Mouse (Mus musculus): Measurements from ENCODE around the gene Gm17581. TPM values are rescaled to one million over a fixed set of nuclear protein-coding genes. Genes with fewer than 3 reads are reported as not detected.

The Gm17581 gene
- polyA plus RNA-seq, 1 experiment from 2014 or later: not detected

DNA sequence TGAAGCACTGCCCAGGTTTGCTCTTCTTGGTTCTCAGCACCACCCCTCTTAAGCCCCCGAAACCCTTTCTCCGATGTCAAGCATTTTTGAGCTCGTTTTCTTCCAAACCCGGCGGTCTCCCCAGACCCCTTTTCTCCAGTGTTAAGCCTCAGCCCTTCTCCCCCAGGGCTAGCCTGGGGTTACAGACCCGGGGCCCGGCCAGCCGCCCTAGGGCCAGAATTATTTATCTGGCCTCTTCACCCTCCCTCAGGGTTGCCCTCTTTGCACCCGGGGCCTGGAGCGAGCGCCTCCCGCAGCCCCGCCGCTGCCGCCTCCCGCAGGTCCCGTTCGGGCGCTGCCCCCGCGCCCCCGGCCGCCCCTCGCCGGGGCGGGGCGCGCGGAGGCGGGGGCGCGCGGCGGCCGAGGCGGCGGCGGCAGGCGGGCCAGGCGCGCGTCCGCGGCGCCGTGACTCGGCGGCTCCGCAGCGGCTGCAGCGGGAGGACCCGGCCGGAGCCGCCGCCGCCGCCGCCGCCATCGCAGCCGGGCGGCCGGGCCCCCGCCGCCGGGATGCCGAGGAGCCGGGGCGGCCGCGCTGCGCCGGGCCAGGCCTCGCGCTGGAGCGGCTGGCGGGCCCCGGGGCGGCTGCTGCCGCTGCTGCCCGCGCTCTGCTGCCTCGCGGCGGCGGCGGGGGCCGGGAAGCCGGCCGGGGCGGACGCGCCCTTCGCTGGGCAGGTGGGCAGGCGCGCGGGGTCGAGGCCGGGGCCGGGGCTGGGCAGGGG is 39.4 kb upstream of the Gm17581 start, which contains the start of gene Mmp24:
Gene Mmp24 (plus strand): TSS at position 416 of the 758 bp plus-strand sequence.
- Histone ChIP-seq H3K4me1 (ENCODE audit: control insufficient read depth, insufficient read depth, low read length) (peaks cover 2% of the 10 kb centered on the region; the same call in 1 of the 2 replicates), H3K4me3 (ENCODE audit: low read depth, low read length) (peak within 1 kb of the TSS; percentile 62), H3K4me2 (ENCODE audit: low read length) (peak within 1 kb of the TSS; percentile 79), H3K36me3 (ENCODE audit: control insufficient read depth, insufficient read depth, low read length) (no peaks in the 10 kb centered on the region), H3K9ac (ENCODE audit: low read length) (peak within 1 kb of the TSS; percentile 87), H3K9me3 (replicated peaks; ENCODE audit: control insufficient read depth, low read length) (no peaks in the 10 kb centered on the region), H3K27ac (ENCODE audit: low read depth, low read length) (peak within 1 kb of the TSS; percentile 74), H3K27me3 (replicated peaks; ENCODE audit: control insufficient read depth, insufficient read depth, low read length) (peaks cover 6% of the 10 kb centered on the region)
- DNase-seq (ENCODE audit: low spot score) (peak; percentile 31), ATAC-seq (peak; percentile 43; the same call in 1 of the 2 replicates)
- WGBS: 2% methylated on average over 55 of the region's 100 CpGs

- H3K27ac ChIP-seq (ENCODE audit: low read depth, low read length): no peak overlapping the region
- peak overlapping the region; percentile 79 for H3K4me2 ChIP-seq (ENCODE audit: low read length)
- peaks cover 6% of the 10 kb centered on the region for H3K27me3 ChIP-seq (replicated peaks; ENCODE audit: control insufficient read depth, insufficient read depth, low read length)
- H3K9me3 ChIP-seq (replicated peaks; ENCODE audit: control insufficient read depth, low read length): no peaks in the 10 kb centered on the region
- ATAC-seq (no peak), DNase-seq (ENCODE audit: low spot score) (no peak)
- 58% methylated on average over 11 of the region's 11 CpGs for WGBS
- H3K36me3 ChIP-seq (ENCODE audit: control insufficient read depth, insufficient read depth, low read length): no peaks in the 10 kb centered on the region
- H3K4me3 ChIP-seq (ENCODE audit: low read depth, low read length): peak overlapping the region; percentile 42
- peaks cover 2% of the 10 kb centered on the region; the same call in 1 of the 2 replicates for H3K4me1 ChIP-seq (ENCODE audit: control insufficient read depth, insufficient read depth, low read length)
- H3K9ac ChIP-seq (ENCODE audit: low read length): peak overlapping the region; percentile 87
Measured at GRCm38 (mm10) chr2:155774261-155774926, 38.7 kb upstream of the Gm17581 start.

DNA sequence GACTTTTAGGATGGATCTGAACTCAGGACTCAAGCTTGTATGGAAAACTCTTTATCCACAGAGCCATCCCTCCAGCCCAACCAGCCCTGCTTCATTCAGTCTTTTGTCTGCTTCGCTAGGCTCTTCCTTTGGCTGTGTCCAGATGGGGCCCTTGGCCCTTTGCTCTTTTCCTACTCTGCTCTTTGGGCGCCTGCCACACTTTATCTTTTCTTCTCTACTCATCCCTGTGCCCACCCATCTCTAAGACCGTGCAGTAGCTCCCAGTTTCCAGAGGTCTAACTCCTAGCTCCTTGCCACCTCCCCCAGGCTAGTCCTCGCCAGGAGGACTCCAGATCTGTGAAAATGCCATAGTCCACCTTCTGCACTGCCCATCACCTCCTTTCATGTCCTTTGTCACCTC is 38.0 kb upstream of the Gm17581 start:
- DNase-seq (ENCODE audit: low spot score) (no peak), ATAC-seq (no peak)
- Histone ChIP-seq H3K9ac (ENCODE audit: low read length) (no peak overlapping the region), H3K27me3 (replicated peaks; ENCODE audit: control insufficient read depth, insufficient read depth, low read length) (peaks cover 6% of the 10 kb centered on the region), H3K4me2 (ENCODE audit: low read length) (no peak overlapping the region), H3K27ac (ENCODE audit: low read depth, low read length) (no peak overlapping the region), H3K9me3 (replicated peaks; ENCODE audit: control insufficient read depth, low read length) (no peaks in the 10 kb centered on the region), H3K4me1 (ENCODE audit: control insufficient read depth, insufficient read depth, low read length) (0 out of 2 replicates have a peak, but pooled peaks cover 2% of the 10 kb centered on the region), H3K4me3 (ENCODE audit: low read depth, low read length) (no peak overlapping the region), H3K36me3 (ENCODE audit: control insufficient read depth, insufficient read depth, low read length) (no peaks in the 10 kb centered on the region)
- 67% methylated on average over 4 of the region's 4 CpGs for WGBS

- H3K9me3 ChIP-seq (replicated peaks; ENCODE audit: control insufficient read depth, low read length): no peaks in the 10 kb centered on the region
- H3K27ac ChIP-seq (ENCODE audit: low read depth, low read length): no peak overlapping the region
- 54% methylated on average over 13 of the region's 13 CpGs for WGBS
- no peaks in the 10 kb centered on the region for H3K4me1 ChIP-seq (ENCODE audit: control insufficient read depth, insufficient read depth, low read length)
- no peak overlapping the region for H3K4me3 ChIP-seq (ENCODE audit: low read depth, low read length)
- H3K27me3 ChIP-seq (replicated peaks; ENCODE audit: control insufficient read depth, insufficient read depth, low read length): no peaks in the 10 kb centered on the region
- ATAC-seq (peak; percentile 76; the same call in 1 of the 2 replicates), DNase-seq (ENCODE audit: low spot score) (peak; percentile 89)
- H3K36me3 ChIP-seq (ENCODE audit: control insufficient read depth, insufficient read depth, low read length): no peaks in the 10 kb centered on the region
- H3K4me2 ChIP-seq (ENCODE audit: low read length): no peak overlapping the region
- no peak overlapping the region for H3K9ac ChIP-seq (ENCODE audit: low read length)
Measured at GRCm38 (mm10) chr2:155764679-155765418, 29.2 kb upstream of the Gm17581 start.

- no peaks in the 10 kb centered on the region for H3K4me1 ChIP-seq (ENCODE audit: control insufficient read depth, insufficient read depth, low read length)
- no peaks in the 10 kb centered on the region for H3K9me3 ChIP-seq (replicated peaks; ENCODE audit: control insufficient read depth, low read length)
- 65% methylated on average over 14 of the region's 14 CpGs for WGBS
- H3K27me3 ChIP-seq (replicated peaks; ENCODE audit: control insufficient read depth, insufficient read depth, low read length): 0 out of 2 replicates have a peak, but pooled peaks cover 4% of the 10 kb centered on the region
- H3K9ac ChIP-seq (ENCODE audit: low read length): no peak overlapping the region
- no peak overlapping the region for H3K27ac ChIP-seq (ENCODE audit: low read depth, low read length)
- ATAC-seq: no peak
- H3K4me3 ChIP-seq (ENCODE audit: low read depth, low read length): no peak overlapping the region
- H3K36me3 ChIP-seq (ENCODE audit: control insufficient read depth, insufficient read depth, low read length): no peaks in the 10 kb centered on the region
- DNase-seq (ENCODE audit: low spot score): no peak
- no peak overlapping the region for H3K4me2 ChIP-seq (ENCODE audit: low read length)
Measured at GRCm38 (mm10) chr2:155756855-155757566, 21.3 kb upstream of the Gm17581 start.

DNA sequence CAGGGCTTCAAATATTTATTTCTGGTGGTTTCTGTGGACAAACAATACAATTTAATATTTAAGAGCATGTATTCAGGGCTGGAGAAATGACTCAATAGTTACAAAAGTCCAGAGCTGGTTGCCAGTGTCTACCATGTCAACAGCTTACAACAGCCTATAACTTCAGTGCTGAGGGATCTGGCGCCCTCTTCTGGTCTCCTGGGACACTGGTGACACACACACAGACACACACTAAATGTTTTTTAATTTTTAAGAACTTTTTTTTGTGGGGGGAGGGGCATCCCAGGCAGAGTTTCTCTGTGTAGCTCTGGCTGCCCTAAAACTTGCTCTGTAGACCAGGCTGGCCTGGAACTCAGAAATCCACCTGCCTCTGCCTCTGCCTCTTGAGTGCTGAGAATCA is 20.1 kb upstream of the Gm17581 start:
- H3K9me3 ChIP-seq (replicated peaks; ENCODE audit: control insufficient read depth, low read length): no peaks in the 10 kb centered on the region
- H3K27ac ChIP-seq (ENCODE audit: low read depth, low read length): no peak overlapping the region
- H3K4me3 ChIP-seq (ENCODE audit: low read depth, low read length): no peak overlapping the region
- H3K36me3 ChIP-seq (ENCODE audit: control insufficient read depth, insufficient read depth, low read length): no peaks in the 10 kb centered on the region
- 0 out of 2 replicates have a peak, but pooled peaks cover 4% of the 10 kb centered on the region for H3K27me3 ChIP-seq (replicated peaks; ENCODE audit: control insufficient read depth, insufficient read depth, low read length)
- H3K4me1 ChIP-seq (ENCODE audit: control insufficient read depth, insufficient read depth, low read length): no peaks in the 10 kb centered on the region
- WGBS: 0% methylated on average over 1 of the region's 1 CpGs
- peak; percentile 56 for DNase-seq (ENCODE audit: low spot score)
- no peak overlapping the region for H3K4me2 ChIP-seq (ENCODE audit: low read length)
- H3K9ac ChIP-seq (ENCODE audit: low read length): no peak overlapping the region
- ATAC-seq: no peak

- no peak within 1 kb of the TSS for H3K27ac ChIP-seq (ENCODE audit: low read depth, low read length)
- peak within 1 kb of the TSS; percentile 13 for H3K4me3 ChIP-seq (ENCODE audit: low read depth, low read length)
- WGBS: 5% methylated on average over 25 of the region's 25 CpGs
- peak within 1 kb of the TSS; percentile 17; the same call in 1 of the 2 replicates for H3K9ac ChIP-seq (ENCODE audit: low read length)
- 0 out of 2 replicates have a peak, but pooled peaks cover 4% of the 10 kb centered on the region for H3K27me3 ChIP-seq (replicated peaks; ENCODE audit: control insufficient read depth, insufficient read depth, low read length)
- no peaks in the 10 kb centered on the region for H3K4me1 ChIP-seq (ENCODE audit: control insufficient read depth, insufficient read depth, low read length)
- ATAC-seq: no peak
- H3K36me3 ChIP-seq (ENCODE audit: control insufficient read depth, insufficient read depth, low read length): no peaks in the 10 kb centered on the region
- H3K4me2 ChIP-seq (ENCODE audit: low read length): peak within 1 kb of the TSS; percentile 44
- DNase-seq (ENCODE audit: low spot score): no peak
- H3K9me3 ChIP-seq (replicated peaks; ENCODE audit: control insufficient read depth, low read length): no peaks in the 10 kb centered on the region
Measured at GRCm38 (mm10) chr2:155751014-155751786, 15.5 kb upstream of the Gm17581 start, which contains the start of gene Procr. Gene Procr (plus strand): TSS chr2:155751117.
